Mouse (Mus musculus) heart, embryonic 16.5 days (tissue): ENCODE measurements at regions not wholly inside any gene's neighbourhood (a gene's known extent, or its start where the extent isn't known, plus 50 kb on each side); places are given as distances from the start of the nearest gene placed in this dataset.

Source experiments
- ATAC-seq: fragments of 200-750 bp; cut with Nextera tagmentation; replicated peaks from 2 replicates; pipeline ENCODE4 v1.8.0; 2017; ENCODE audit warnings: moderate number of reproducible peaks; ENCODE audit not compliant: insufficient read depth, low FRiP score; ENCODE audit errors: extremely low read depth
- H3K27ac ChIP-seq: fragments of 300-500 bp; sonication (generic); 2 replicates; pipeline ENCODE4 v1.5.1; 2014; ENCODE audit warnings: mild to moderate bottlenecking, low read length, control low read depth, moderate library complexity
- H3K27me3 ChIP-seq: fragments of 300-500 bp; sonication (generic); 2 replicates; pipeline ENCODE4 v1.6.1; 2014; ENCODE audit warnings: low read length, mixed read lengths; ENCODE audit not compliant: control insufficient read depth, insufficient read depth
- H3K36me3 ChIP-seq: fragments of 300-500 bp; sonication (generic); 2 replicates; pipeline ENCODE4 v1.6.1; 2014; ENCODE audit not compliant: control insufficient read depth, insufficient read depth
- H3K4me1 ChIP-seq: fragments of 300-500 bp; sonication (generic); 2 replicates; pipeline ENCODE4 v1.6.1; 2014; ENCODE audit warnings: low read length, mixed read lengths; ENCODE audit not compliant: control insufficient read depth, insufficient read depth
- H3K4me2 ChIP-seq: fragments of 300-500 bp; sonication (generic); 2 replicates; pipeline ENCODE4 v1.6.1; 2014; ENCODE audit warnings: low read depth, mild to moderate bottlenecking, control low read depth, low read length
- H3K4me3 ChIP-seq: fragments of 300-500 bp; sonication (generic); 2 replicates; pipeline ENCODE4 v1.5.1; 2014; ENCODE audit warnings: mild to moderate bottlenecking, control low read depth, low read length
- H3K9ac ChIP-seq: fragments of 300-500 bp; sonication (generic); 2 replicates; pipeline ENCODE4 v1.6.1; 2014; ENCODE audit warnings: low read length, control low read depth
- H3K9me3 ChIP-seq: fragments of 300-500 bp; sonication (generic); replicated peaks from 2 replicates; pipeline ENCODE4 v1.6.1; 2016; ENCODE audit warnings: low read length; ENCODE audit not compliant: control insufficient read depth
- WGBS: fragments of 180-500 bp; shearing (Covaris S2); extraction: QIAGEN DNeasy Blood & Tissue Kit; methylation state at CpG from one replicate; pipeline ENCODE4 v1.1.7; 2014; 5-methylcytosine and 5-hydroxymethylcytosine counted together

DNA sequence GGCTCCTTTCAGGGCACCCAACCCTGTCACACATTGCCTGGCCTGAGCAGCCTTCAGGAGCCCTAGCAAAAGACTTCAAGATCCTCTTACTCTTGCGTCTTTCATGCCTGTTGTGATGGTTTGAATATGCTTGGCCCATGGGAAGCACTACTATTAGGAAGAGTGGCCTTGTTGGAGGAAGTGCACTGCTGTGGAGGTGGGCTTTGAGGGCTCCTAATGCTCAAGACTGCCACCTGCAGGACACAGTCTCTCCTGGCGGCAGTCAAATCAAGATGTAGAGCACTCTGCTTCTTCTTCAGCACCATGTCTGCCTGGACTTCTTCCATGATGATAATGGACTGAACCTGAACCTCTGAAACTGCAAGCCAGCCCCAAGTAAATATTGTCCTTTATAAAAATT lies 73.0 kb downstream of the Tsen15 start:
- WGBS, result 68% methylated on average over 2 of the region's 2 CpGs
- no peak overlapping the region for H3K4me2 ChIP-seq
- no peaks in the 10 kb centered on the region for H3K36me3 ChIP-seq
- peaks cover 5% of the 10 kb centered on the region for H3K9me3 ChIP-seq
- no peak overlapping the region for H3K4me3 ChIP-seq
- no peak overlapping the region for H3K27ac ChIP-seq
- H3K27me3 ChIP-seq, result no peaks in the 10 kb centered on the region
- no peaks in the 10 kb centered on the region for H3K4me1 ChIP-seq
- no peak overlapping the region for H3K9ac ChIP-seq
- ATAC-seq, result no peak

DNA sequence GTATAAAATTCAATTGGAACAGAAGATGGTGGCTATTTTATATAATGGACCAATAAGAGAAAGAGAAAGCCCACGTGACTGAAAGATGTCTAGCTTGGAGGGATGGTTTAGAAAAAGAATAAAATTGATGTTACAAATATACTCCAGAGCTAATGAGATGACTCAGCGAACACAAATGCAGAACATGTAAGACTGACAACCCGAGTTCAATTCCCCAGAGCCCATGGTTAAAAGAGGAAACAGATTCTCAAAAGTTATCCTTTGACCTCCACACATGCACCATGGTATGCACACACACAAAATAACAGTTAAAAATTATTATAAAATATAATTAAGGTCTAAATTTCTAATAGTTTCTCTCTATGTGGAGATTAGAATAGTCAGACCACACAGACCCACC lies 81.0 kb downstream of the Tsen15 start:
- peak overlapping the region; percentile 90; the same call in 1 of the 2 replicates for H3K27ac ChIP-seq
- no peak for ATAC-seq
- 83% methylated on average over 3 of the region's 3 CpGs for WGBS

GRCm38 (mm10) chr1:152304487-152305130 lies 81.9 kb downstream of the Tsen15 start:
- H3K4me1 ChIP-seq, result peaks cover 15% of the 10 kb centered on the region
- H3K36me3 ChIP-seq, result no peaks in the 10 kb centered on the region
- H3K27me3 ChIP-seq, result no peaks in the 10 kb centered on the region
- peak; percentile 90 for ATAC-seq
- peak overlapping the region; percentile 90 for H3K27ac ChIP-seq
- 30% methylated on average over 14 of the region's 14 CpGs for WGBS
- H3K4me3 ChIP-seq, result no peak overlapping the region
- peak overlapping the region; percentile 28; the same call in 1 of the 2 replicates for H3K9ac ChIP-seq
- peak overlapping the region; percentile 40 for H3K4me2 ChIP-seq
- H3K9me3 ChIP-seq, result no peaks in the 10 kb centered on the region

More for the DNA sequence above, 81.0 kb downstream of the Tsen15 start:
- no peak overlapping the region for H3K4me3 ChIP-seq
- H3K36me3 ChIP-seq, result no peaks in the 10 kb centered on the region
- no peaks in the 10 kb centered on the region for H3K27me3 ChIP-seq
- no peaks in the 10 kb centered on the region for H3K9me3 ChIP-seq
- no peak overlapping the region for H3K4me2 ChIP-seq
- H3K4me1 ChIP-seq, result peaks cover 15% of the 10 kb centered on the region
- H3K9ac ChIP-seq, result no peak overlapping the region

DNA sequence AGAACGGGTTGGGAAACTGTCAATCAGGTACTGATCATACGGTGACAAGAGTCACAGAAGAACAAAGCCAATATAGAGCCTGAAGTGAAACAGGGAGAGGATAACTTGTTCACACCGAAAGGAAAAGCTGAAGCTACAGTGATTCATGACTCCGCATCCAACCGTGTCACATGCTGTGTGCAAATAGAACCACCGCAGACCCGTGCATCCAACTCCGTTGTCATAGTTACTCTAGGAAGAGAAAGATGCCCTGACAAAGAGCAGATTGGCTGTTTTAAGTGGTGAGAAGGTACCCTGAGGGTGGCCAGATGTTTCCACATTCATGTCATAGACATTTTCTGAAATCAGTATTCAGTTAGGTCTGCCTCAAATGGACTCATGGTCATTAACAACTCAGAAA lies 85.1 kb downstream of the Tsen15 start:
- no peak for ATAC-seq
- Histone ChIP-seq H3K4me1 (peaks cover 15% of the 10 kb centered on the region), H3K9ac (no peak overlapping the region), H3K36me3 (no peaks in the 10 kb centered on the region), H3K4me2 (no peak overlapping the region), H3K27me3 (no peaks in the 10 kb centered on the region), H3K4me3 (no peak overlapping the region), H3K27ac (no peak overlapping the region), H3K9me3 (peaks cover 3% of the 10 kb centered on the region; the same call in 1 of the 2 replicates)
- WGBS, result 85% methylated on average over 8 of the region's 8 CpGs

DNA sequence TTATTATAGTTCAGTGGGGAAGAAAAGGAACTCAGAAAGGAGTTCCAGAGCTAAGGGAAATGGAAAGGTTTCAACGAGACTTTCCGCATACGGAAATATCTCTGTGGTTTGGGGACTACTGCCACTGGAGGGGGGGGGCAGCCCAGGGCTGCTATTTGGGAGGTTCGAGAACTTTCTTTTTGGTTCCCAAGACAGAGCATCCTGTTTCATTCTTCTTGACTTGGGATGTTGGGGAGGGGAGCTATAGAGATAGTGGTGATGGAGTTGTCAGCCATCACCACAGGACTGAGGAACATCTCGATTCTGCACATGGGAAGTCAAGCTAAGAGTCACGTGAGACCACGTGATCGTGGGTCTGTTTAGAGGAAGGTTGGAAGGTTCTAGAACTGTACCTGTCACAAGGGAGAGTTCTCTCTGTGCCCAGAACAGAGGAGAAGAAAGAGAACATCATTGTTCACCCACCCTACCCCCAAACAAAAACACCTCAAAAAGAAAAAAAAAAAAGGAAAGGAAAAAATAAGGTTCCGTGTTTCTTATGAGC lies 94.2 kb downstream of the Tsen15 start:
- Histone ChIP-seq H3K9me3 (no peaks in the 10 kb centered on the region), H3K9ac (no peak overlapping the region), H3K4me1 (0 out of 2 replicates have a peak, but pooled peaks cover 2% of the 10 kb centered on the region), H3K4me2 (no peak overlapping the region), H3K27me3 (no peaks in the 10 kb centered on the region), H3K36me3 (no peaks in the 10 kb centered on the region), H3K27ac (no peak overlapping the region), H3K4me3 (no peak overlapping the region)
- no peak for ATAC-seq
- 73% methylated on average over 9 of the region's 9 CpGs for WGBS

DNA sequence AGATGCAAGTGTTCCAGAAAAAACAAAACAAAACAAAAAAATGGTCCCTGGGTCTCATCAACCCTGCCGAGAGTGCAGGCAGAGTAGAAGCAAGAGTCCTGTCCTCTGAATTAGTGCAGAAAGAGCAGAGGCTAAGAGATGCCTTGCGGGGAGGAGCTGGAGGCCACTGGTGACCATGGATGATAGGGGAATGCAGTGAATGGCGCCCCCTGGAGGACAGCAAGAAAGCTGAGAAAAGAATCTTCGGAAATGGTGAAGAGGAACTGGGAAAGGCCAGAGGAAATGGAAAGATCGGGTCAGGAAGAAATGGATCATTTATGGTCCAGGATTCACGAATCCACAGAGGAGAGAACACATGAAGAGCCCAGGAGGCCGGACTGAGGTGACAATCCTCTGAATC lies 95.7 kb downstream of the Tsen15 start:
- Histone ChIP-seq H3K4me2 (peak overlapping the region; percentile 41), H3K27me3 (no peaks in the 10 kb centered on the region), H3K9me3 (no peaks in the 10 kb centered on the region), H3K27ac (no peak overlapping the region), H3K9ac (peak overlapping the region; percentile 42), H3K36me3 (no peaks in the 10 kb centered on the region), H3K4me3 (peak overlapping the region; percentile 20; the same call in 1 of the 2 replicates), H3K4me1 (0 out of 2 replicates have a peak, but pooled peaks cover 2% of the 10 kb centered on the region)
- 31% methylated on average over 7 of the region's 7 CpGs for WGBS
- no peak for ATAC-seq

- H3K4me1 ChIP-seq, result 0 out of 2 replicates have a peak, but pooled peaks cover 2% of the 10 kb centered on the region
- no peak overlapping the region for H3K27ac ChIP-seq
- H3K9me3 ChIP-seq, result no peaks in the 10 kb centered on the region
- no peaks in the 10 kb centered on the region for H3K36me3 ChIP-seq
- WGBS, result 61% methylated on average over 15 of the region's 15 CpGs
- no peak for ATAC-seq
- H3K4me3 ChIP-seq, result no peak overlapping the region
- H3K9ac ChIP-seq, result no peak overlapping the region
- no peaks in the 10 kb centered on the region for H3K27me3 ChIP-seq
- H3K4me2 ChIP-seq, result peak overlapping the region; percentile 40; the same call in 1 of the 2 replicates
Measured at GRCm38 (mm10) chr1:152287566-152288490, 98.7 kb downstream of the Tsen15 start.

DNA sequence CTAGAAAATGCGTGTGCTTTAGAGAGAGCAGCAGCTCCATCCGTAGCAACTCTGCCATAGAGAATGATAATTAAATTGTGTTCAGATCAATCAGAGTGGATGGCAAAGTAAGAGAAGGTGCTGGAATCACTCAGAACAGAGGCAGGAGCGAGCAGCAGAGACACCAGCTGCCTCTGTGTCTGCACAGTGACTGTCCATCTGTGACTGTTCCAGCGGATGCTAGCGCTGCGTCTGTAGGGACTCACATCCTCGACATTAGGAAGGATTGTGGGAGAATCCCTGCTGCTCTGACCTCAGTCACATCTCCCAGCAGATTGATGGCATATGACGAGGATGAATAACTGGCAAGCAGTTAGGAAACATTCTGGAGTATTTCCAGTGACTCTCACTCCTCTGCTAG lies 99.8 kb downstream of the Tsen15 start:
- no peak for ATAC-seq
- H3K27me3 ChIP-seq, result no peaks in the 10 kb centered on the region
- no peaks in the 10 kb centered on the region for H3K9me3 ChIP-seq
- 81% methylated on average over 8 of the region's 8 CpGs for WGBS
- H3K27ac ChIP-seq, result no peak overlapping the region
- H3K9ac ChIP-seq, result no peak overlapping the region
- no peak overlapping the region for H3K4me3 ChIP-seq
- H3K4me1 ChIP-seq, result 0 out of 2 replicates have a peak, but pooled peaks cover 2% of the 10 kb centered on the region
- no peaks in the 10 kb centered on the region for H3K36me3 ChIP-seq
- no peak overlapping the region for H3K4me2 ChIP-seq
